Mouse (Mus musculus) fibroblast of lung, adult 2 months (primary cell): Measurements from ENCODE around the gene Dennd1b.

Experiments
- DNase-seq: peaks from one replicate; pipeline ENCODE4 v3.0.0-alpha.2; 2011; ENCODE audit warnings: low read depth

The Dennd1b gene

DNA sequence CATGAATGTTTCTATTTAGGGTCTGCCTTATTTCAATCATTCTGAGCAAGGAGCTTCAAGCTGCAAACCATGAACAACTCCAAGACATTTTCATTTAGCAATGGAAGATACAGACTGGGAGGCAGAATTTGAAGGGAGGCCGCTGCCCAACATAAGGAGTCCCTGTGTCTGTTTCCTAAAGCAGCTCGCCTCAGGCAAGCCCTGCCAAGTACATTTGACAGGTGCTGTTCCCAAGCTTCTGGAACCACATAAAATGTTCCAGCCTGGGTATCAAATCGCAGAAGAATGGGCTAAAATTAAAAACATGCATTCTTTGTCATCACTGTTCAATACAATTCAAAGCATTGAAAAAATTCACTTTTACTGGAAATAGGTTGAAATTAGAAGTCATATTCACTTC is 229.4 kb downstream of the Dennd1b start:
- DNase-seq: no peak

DNA sequence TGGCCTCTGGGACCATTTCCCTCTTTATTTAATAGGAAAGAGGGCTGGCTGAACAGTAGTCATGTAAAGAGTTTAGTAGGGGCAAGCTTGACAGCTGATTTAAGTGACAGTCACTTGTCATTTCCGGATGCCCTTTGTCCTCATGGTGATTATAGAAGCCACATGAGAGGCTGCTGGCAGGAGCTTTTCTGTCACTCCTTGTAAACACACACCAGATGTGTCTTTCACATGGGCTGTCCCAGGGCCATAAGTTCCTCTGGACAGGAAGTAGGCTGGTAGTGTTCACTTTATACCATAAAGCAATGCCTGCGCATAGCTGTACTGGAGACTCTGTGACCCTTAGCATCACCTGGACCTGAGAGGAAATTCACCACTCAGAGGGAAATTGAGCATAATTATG is 230.8 kb downstream of the Dennd1b start:
- no peak for DNase-seq

- DNase-seq: no peak
These were observed 231.3 kb downstream of the Dennd1b start for GRCm38 (mm10) chr1:139194428-139195028.

DNA sequence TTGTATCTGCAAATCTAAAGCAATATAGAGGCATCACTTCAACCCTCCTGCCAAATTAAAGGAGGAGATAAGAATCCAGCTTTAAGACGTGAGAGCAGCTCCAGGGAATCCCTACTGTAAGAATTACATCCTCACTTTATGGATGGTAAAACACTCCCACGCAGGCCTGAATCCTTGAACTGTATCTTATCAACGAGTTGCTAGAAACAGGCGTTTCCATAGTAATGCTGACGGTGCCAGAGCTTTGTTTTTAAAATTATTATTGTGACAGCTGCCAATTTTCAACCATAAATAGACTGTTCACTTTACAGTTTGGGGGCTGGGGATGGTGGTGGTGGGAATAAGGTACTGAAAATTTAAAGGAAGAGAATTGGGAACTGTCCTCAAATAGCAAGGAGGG is 239.8 kb downstream of the Dennd1b start:
- no peak for DNase-seq

GRCm38 (mm10) chr1:139206259-139206658 is 243.0 kb downstream of the Dennd1b start:
- no peak for DNase-seq

- DNase-seq: peak; percentile 41
These were observed 246.6 kb downstream of the Dennd1b start for GRCm38 (mm10) chr1:139209796-139210195.

DNA sequence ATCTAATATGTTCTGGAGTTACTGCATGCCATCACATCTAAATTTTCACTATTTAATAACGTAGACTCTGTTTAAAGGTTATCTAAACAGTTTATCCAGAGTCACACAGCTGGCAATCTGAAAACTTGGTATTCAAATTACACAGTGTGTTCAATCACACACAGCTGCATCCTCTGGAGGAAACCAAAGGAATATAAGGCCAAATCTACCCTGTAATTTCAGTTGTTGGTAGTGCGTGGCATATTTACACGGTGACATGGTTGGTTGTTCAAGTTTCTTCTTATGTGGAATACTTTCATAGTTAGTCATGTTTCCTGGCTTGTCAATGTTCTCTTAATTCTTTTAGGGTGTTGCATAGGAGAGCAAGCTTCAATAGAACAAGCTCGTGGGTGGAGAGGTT is 247.3 kb downstream of the Dennd1b start:
- no peak for DNase-seq

GRCm38 (mm10) chr1:139215311-139215710 is 252.1 kb downstream of the Dennd1b start:
- DNase-seq: no peak

DNA sequence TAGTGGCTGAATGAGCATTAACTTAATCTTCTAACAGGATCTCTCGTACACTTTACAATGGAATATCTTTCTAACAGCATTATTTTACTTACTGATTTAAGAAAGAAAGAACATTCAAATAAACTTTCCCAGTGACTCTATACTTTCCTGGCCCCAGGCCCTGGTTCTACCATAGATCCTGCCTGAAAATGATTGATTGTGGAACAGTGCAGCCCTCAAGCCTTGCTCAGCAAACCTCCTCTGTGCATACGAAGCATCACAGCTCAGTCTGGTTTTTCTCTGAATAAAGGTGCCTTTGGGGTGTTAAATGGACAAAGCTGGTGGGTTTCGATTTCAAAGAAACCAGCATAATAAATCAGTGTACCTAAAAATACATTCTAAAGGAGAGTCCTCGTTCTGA is 260.6 kb downstream of the Dennd1b start:
- no peak for DNase-seq

GRCm38 (mm10) chr1:139224309-139224949 is 261.2 kb downstream of the Dennd1b start:
- DNase-seq: no peak
